Mouse (Mus musculus): ENCODE results near the gene Homer1.

The Homer1 gene

DNA sequence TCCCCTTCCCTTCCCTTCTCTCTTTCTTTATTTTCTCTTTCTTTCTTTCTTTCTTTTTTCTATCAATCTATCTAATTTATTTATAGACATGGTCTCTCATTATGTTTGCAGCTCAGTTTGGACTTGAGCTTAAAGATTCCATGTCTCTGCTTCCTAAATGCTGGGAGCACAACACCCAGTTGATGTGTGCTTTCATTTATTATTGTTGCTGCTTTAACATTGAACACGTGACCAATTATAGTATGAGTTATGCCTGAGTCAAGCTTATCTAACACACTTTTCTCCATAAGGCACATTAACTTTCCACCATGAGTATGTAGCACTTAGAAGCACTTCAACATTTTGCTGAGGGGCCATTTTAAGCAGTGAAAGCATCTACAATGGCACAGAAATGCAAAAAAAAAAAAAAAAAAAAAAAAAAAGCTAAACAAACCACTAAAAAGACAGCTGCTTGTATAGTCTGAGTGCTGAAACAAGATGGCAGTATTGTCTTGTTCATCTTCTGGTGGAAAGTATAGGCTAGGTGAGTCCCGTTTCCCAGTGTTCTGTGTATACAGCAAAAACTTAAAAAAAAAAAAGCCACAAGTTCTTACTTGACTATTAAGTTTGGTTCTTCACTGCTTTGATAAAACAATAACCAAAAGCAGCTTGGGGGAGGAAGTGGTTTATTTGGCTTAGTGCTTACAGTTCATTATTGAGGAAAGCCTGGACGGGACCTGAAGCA lies 41.3 kb downstream of the Homer1 start:
- no peak for DNase-seq (ENCODE audit: low spot score)

DNA sequence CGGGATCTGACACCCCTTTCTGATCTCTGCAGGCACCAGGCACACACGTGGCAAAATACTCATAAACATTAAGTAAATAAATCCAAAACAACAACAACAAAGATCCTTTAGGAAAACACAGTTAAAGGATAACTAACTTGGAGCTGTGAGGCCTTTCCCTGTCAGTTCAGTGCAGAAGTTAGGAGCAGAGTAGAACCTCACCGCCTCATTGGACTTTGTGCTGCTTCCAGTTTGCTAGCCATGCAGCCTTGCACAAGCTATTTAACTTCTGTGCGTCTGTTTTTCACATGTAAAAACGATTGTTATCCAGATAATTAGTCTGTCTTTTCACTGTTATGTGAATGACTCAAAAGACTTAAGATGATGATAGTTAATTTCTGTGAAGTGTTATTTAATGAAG lies 43.2 kb downstream of the Homer1 start:
- DNase-seq (ENCODE audit: low spot score): no peak

DNA sequence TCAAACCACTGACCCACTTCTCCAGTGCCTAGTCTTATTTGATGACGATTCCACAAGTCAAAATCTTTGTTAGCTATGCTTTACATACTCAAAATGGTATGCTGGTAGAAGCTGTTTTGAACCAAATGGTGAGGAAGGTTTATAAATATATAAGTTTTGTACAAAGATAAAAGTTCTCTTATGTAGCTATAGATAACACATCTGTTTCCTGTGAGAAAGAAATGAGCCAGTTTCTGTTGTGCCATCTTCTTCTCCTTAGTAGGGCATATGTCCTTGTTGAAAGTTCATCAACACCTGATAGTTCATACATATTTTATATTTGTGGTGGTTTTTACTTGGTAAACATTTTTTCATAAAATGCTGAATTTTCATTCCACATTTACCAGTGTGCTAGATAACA lies 45.0 kb downstream of the Homer1 start:
- no peak for DNase-seq (ENCODE audit: low spot score)

DNA sequence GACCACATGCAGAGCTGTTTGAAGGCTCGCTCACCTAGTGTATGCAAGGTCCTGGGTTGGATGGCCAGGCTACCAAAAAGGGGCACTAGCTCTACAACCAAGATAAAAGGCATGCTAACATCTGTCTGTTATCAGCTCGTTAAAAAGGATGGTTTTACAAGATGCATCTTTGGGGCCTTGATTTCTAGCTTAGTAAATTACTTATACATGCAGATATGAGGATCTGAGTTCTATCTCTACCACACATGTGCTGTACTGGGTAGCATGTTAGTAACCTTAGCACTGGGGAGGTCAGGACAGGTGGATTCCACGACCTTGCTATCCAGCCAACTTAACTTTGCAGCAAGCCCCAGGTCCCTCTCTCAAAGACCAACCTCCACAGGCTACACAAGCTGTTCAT lies 46.4 kb downstream of the Homer1 start:
- no peak for DNase-seq (ENCODE audit: low spot score)

GRCm38 (mm10) chr13:93352030-93352429 lies 52.6 kb downstream of the Homer1 start:
- no peak for DNase-seq (ENCODE audit: low spot score)

- no peak for DNase-seq (ENCODE audit: low spot score)
Measured at GRCm38 (mm10) chr13:93354420-93355278, 55.2 kb downstream of the Homer1 start.

GRCm38 (mm10) chr13:93355279-93355587 lies 55.8 kb downstream of the Homer1 start:
- no peak for DNase-seq (ENCODE audit: low spot score)

- DNase-seq (ENCODE audit: low spot score): no peak
Measured at GRCm38 (mm10) chr13:93358522-93358921, 59.1 kb downstream of the Homer1 start.

DNA sequence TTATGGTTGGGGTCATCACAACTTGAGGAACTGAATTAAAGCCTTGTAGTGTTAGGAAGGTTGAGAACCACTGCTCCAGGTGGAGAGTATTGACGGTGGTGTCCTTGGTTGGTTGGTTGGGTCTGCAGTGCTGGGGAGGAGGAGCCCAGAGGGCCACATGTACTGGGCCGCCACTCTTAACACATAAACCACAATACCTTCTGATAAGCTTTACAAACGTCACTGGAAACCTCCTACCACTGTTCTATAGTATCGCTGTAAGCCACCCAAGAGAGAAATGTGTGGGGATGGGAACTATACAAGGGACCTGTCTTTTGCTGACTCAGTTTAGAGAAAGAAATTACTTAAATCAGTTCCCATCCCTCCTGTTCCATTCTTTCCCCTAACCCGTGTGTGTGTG lies 68.1 kb downstream of the Homer1 start:
- no peak for DNase-seq (ENCODE audit: low spot score)

- no peak for DNase-seq (ENCODE audit: low spot score)
Measured at GRCm38 (mm10) chr13:93368812-93369584, 69.6 kb downstream of the Homer1 start.

GRCm38 (mm10) chr13:93374457-93374856 lies 75.0 kb downstream of the Homer1 start:
- DNase-seq (ENCODE audit: low spot score): no peak

DNA sequence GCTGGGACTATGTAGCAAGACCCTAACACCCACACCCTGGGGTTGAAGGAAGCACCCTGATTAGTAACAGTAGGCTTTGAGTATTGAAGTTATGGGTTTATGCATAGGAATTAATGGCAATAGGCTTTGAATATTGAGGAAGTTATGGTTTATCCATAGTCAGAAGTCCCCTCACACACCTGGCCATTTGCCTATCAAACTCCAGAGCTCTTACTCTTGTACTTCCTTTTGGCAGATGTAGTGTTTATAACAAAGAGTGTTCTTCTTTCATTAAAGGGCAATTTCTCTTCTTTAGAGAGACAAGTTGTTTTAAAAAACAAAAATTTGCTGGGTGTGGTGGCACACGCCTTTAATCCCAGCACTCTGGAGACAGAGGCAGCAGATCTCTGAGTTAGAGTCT lies 79.1 kb downstream of the Homer1 start:
- no peak for DNase-seq (ENCODE audit: low spot score)

- no peak for DNase-seq (ENCODE audit: low spot score)
Measured at GRCm38 (mm10) chr13:93380399-93381063, 81.1 kb downstream of the Homer1 start.

- DNase-seq (ENCODE audit: low spot score): no peak
Measured at GRCm38 (mm10) chr13:93381301-93381700, 81.9 kb downstream of the Homer1 start.

GRCm38 (mm10) chr13:93383092-93383491 lies 83.7 kb downstream of the Homer1 start:
- no peak for DNase-seq (ENCODE audit: low spot score)

- DNase-seq (ENCODE audit: low spot score): no peak
Measured at GRCm38 (mm10) chr13:93383620-93384019, 84.2 kb downstream of the Homer1 start.

DNA sequence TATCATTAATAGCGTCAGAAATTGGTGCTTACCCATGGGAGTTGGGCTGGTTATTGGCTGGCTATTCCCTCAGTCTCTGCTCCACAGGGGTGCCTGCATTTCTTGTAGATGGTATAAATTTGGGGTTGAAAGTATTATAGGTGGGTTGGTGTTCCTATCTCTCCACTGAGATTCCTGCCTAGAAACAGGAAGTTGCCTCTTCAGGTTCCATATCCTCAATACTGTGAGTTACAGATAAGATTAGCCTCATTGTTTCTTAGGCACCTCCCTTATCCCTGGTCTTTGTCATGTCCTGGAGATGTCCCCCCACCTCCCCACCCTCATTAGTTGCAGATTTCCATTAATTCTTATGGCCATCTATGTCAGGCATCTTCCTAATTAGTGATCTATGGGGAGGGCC lies 85.0 kb downstream of the Homer1 start:
- no peak for DNase-seq (ENCODE audit: low spot score)

- DNase-seq (ENCODE audit: low spot score): no peak
Measured at GRCm38 (mm10) chr13:93385147-93385546, 85.7 kb downstream of the Homer1 start.

DNA sequence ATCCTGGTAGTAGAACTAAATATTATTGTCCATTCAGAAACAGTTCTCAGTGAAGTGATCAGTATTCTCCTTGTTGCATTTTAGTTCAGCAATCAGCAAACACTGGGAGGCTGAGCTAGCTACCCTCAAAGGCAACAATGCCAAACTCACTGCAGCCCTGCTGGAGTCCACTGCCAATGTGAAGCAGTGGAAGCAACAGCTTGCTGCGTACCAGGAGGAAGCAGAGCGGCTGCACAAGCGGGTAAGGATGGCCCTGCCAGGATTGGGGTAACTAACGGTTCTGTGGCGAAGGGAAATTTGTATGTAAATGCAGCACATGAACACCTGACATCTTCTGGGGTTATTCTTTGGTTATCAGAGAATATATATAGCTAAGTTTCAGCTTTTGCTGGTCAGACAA lies 88.0 kb downstream of the Homer1 start:
- DNase-seq (ENCODE audit: low spot score): no peak

DNA sequence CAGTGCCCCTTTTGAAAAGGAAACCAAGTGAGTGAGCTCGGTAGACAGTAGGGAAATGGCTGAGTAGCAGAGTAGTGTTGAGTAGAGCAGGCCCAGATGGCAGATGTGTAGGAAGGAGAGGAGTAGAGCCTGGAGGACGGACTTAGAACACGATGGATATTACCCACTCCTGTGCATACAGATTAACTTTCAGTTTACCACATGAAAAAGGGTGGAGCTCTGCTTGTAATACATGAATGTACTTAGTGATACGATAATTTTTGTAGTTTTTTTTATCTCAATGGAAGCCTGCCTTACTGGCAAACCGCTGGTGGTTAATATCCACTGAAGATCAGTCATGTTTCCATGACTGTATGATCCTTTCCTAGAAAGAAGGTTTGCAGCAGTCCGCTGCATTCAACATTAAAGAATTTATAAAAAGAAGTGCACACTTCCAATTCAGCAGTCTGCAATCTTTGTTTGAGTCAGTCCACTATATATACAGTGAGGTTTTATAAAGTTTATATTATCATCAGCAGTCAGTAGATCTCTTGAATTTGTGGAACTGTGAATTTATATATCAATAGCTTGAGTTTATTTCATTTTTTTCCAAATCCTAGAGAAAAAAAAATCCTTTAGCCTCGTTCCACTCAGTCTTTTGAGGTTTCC lies 89.3 kb downstream of the Homer1 start:
- no peak for DNase-seq (ENCODE audit: low spot score)

GRCm38 (mm10) chr13:93389242-93389625 lies 89.8 kb downstream of the Homer1 start:
- DNase-seq (ENCODE audit: low spot score): no peak

- DNase-seq (ENCODE audit: low spot score): no peak
Measured at GRCm38 (mm10) chr13:93399710-93400216, 100.3 kb downstream of the Homer1 start.
